Mouse (Mus musculus) right cerebral cortex, postnatal 10 days (tissue): ENCODE results near the gene Pfkfb4.

Source experiments
- DNase-seq, 2 experiments: peaks; one replicate each; pipeline ENCODE4 v3.0.0; 2021; ENCODE audit warnings: low spot score in 2 of 2

Gene Pfkfb4

DNA sequence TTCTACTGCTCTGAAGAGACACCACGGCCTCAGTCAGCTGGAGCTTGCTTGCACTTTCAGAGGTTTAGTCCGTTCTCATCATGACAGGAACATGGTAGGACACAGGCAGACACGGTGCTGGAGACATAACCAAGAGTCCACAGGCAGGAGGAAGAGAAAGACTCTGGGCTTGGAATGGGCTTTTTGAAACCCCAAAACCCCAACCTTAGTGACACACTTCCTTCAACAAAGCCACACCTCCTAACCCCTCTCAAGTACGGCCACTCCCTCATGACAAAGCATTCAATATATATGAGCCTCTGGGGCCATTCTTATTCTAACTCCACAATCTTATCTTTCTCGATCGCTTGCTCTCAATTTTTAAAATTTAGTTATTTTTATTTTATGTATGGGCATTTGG, 40.9 kb downstream of the Pfkfb4 start:
- DNase-seq, result no peak

DNA sequence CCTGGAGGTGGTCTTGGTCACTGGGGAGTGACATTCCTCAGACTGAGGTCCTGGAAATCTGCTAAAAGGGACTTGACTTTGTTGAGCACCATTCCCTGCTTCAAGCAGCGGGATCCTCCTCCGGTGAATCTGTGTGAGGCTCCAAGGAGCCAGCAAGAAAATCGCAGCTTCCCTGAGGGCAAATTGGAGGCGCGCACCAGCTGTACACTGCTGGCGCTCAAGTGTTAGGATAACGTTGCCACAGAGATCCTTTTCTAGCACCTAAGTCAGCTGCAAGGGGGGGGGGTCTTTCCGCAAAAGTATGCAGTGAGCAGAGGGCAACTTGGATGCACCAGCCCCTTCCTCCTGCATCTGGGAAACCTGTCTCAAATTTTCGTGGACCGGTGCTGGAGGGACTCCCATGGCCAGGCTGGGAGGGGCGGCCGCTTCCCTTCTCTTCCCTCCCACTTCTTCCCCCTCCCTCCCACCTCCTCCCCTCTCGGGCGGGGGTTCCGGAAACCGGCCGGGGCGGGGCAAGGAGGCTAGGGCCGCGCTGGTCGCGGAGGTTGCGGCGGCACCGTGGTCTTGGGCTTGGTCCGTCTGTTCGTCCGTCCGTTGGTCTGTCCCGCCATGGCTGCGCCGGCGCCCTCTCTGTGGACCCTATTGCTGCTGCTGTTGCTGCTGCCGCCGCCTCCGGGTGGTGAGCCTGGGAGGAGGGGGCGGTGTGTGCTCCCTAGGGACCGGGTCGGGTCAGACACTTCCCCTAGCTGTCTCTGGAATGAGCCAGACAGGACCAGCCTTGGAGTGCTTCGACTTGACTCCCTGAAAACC, 46.7 kb downstream of the Pfkfb4 start, which contains the start of gene Shisa5:
Gene Shisa5, plus strand, starts transcription at position 480 of the 810 bp plus-strand sequence.
- peak in 1 of 2 experiments; percentile 58 for DNase-seq

DNA sequence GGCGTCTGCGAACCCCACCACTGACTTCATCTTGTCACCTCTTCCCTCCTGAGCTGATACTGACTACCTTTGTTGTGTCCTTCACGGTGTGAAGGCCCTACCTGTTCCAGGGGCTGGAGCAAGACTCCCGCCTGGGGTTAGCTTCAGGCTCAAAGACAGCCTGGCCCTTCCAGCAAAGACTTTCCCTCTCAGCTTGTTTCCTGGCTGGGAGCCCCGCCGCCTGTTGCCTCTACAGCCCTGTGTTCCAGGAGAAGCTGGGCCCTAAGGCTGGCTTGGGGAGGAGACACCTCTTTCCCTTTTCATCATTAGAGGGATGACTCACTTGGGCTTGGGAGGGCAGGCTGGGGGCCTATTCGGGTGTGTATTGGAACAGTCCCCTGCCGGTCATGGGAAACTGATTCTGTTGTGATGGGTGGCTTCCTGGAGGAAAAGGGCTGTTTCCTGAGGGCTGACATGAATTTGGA, 47.4 kb downstream of the Pfkfb4 start:
- DNase-seq, result no peak

DNA sequence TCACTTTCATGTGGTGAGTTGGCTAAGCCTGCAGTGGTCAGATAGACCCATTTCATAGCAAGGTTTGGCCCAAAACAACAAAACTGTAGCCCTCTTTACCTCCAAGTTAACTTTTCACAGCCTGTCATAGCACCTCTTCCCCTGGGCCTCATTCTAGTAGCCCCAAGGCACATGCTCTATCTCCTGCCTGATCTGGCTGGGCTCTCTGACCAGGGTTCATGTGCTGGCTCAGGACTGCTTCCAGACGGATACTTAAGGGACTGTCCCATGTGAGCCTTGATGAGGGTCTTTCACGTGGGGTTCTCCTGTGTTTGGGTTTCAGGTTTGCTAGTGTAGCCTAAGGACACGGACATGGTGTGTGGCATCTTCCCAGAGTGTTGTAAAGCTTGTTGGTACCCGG, 48.1 kb downstream of the Pfkfb4 start:
- no peak for DNase-seq

DNA sequence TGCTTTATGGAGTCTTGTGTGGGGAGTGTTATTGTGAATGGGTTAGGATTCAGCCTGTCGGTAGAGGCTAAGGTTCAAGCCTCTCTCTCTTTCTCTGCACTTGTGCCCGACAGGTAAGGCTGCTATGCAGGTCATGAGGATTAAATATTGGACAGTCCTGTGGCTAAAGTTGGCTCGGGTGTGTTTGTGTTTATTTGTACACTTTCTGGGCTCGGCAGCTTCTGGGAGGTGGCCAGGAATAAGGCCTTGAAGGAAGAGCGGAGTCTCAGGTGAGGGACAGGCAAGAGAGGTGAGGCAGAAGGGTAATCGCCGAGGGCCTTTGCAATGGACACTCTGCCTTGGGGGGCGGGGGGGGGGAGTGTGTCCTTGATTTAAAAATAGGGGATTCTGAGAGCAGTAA, 48.6 kb downstream of the Pfkfb4 start:
- no peak for DNase-seq

DNA sequence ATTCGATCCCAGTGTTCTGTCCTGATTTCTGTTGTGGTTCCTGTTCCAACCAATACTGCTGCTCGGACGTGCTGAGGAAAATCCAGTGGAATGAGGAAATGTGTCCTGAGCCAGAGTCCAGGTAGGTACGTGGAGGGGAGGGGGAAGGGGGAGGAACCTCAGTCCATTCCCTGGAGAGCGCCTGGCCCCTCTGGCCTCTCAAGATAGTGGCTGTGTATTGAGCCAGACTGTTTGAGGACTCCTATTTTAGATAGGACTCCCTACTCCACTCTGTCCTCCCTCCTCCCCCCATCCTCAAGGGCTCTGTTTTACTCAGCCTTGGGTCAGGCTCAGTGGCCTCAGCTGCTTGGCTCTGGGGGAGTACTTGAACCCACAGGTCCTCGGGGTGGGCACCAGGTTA, 49.3 kb downstream of the Pfkfb4 start:
- peak in 1 of 2 experiments; percentile 18 for DNase-seq

DNA sequence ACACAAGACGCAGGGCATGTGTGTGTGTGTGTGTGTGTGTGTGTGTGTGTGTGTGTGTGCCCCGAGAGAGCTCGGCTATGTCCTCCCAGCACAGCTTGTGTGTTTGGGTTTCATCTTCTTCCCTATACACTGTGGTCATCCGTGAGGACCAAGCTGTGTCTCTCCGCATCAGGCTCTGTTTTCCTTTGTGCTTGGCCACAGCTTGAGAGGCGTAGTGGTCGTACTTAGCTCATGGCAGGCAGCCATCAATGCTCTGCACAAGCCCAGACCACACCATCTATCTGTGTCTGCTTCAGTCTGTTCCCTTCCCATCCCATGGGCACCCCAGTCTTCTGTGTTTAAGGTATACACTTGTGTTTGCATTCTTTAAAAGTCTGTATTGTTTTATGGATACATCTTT, 49.8 kb downstream of the Pfkfb4 start:
- peak in 1 of 2 experiments; percentile 41 for DNase-seq

DNA sequence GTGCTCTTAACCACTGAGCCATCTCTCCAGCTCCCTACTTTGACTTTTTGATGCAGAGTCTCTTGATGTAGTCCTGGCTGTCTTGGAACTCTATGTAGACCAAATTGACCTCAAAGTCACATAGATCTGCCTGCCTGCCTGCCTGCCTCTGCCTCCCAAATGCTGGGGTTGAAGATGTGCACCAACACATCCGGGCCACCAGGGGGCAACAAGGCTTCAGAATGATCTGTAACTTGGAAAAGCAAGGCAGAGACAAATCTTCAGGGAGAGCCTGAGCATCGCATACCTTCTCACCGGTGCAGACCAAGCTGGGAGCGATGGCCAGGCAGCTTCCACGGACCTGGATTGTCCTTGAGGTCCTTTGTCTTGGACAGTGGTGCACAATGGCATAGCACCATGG, 54.7 kb downstream of the Pfkfb4 start:
- peak; percentile 32 to 43 for DNase-seq

DNA sequence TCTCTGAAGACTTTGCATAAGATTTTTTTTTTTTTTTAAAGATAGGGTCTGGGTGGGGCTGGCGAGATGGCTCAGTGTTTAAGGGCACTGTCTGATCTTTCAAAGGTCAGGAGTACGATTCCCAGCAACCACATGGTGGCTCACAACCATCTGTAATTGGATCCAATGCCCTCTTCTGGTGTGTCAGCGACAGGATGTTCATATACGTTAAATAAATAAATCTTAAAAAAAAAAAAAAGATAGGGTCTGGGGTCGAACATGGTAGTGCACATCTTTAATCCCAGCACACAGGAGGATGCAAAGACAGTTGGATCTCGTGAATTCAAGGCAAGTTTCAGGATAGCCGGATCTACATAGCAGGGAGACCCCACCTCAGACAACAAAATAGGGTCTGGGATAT, 57.7 kb downstream of the Pfkfb4 start:
- DNase-seq, result no peak

DNA sequence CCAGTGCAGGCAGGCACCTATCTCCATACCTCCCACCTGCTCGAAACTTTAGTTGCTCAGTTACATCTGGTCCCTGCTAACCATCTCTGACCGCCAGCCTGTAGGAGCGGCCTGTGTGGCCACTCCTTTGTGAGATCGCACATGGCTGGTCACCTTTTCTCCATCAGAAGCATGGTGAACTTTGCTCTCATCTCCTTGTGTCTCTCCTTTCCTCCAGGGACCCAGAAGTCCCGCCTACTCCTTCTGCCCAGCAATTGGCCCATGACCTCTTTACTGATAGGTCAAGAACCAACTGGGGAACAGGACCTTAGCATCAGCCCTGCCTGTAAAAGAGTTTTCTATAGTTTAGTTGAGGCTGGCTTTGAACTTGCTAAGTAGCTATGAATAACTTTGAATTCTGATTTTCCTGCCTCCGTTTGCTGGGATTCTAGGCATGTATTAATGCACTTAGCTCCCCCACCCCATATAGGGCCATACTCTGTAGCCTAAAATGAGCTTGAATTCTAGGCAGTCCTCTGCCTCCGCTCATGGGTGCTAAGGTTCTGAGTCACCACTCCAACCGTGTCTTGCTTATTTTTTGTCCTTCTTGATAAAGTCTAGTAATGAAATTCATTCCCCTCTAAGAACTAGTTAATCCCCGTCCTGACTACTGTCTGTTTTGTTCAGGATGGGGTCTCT, 58.6 kb downstream of the Pfkfb4 start:
- peak; percentile 13 to 19 for DNase-seq

DNA sequence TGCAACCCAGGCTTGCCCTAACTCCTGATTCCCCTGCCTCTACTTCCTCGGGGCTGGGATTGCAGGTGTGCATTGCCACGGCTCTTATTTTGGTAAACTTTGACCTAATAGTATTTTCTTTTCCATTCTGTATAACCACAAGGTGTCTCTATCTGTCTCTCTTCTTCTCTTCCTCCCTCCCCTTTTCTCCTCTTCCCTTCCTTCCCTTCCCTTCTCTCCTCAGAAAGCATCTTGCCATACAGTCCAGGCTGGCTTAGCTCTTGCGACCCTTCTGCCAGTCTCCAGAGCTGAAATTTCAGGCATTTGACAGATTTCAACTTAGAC, 59.1 kb downstream of the Pfkfb4 start:
- peak in 1 of 2 experiments; percentile 5 for DNase-seq

DNA sequence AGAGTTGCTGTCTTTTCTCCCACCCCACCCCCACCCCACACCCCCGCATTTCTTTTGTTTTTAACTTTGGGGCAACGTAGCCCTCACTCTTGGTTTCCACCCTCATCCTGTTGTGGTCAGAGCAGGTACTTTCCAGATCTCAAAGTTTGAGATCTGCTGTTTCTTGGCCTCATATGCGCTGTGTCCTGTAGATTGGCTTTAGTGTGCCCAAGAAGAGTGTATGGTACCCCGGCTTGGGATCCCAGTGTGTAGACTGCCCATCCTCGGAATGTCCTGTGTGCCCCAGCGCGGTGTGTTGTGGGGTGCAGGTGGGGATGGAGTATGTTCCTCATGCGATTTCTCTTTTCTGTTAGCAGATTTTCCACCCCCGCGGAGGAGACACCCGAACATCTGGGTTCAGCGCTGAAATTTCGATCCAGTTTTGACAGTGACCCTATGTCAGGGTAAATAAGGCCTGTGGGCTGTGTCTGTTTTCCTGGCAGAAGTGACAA, 59.5 kb downstream of the Pfkfb4 start:
- peak; percentile 15 to 20 for DNase-seq

DNA sequence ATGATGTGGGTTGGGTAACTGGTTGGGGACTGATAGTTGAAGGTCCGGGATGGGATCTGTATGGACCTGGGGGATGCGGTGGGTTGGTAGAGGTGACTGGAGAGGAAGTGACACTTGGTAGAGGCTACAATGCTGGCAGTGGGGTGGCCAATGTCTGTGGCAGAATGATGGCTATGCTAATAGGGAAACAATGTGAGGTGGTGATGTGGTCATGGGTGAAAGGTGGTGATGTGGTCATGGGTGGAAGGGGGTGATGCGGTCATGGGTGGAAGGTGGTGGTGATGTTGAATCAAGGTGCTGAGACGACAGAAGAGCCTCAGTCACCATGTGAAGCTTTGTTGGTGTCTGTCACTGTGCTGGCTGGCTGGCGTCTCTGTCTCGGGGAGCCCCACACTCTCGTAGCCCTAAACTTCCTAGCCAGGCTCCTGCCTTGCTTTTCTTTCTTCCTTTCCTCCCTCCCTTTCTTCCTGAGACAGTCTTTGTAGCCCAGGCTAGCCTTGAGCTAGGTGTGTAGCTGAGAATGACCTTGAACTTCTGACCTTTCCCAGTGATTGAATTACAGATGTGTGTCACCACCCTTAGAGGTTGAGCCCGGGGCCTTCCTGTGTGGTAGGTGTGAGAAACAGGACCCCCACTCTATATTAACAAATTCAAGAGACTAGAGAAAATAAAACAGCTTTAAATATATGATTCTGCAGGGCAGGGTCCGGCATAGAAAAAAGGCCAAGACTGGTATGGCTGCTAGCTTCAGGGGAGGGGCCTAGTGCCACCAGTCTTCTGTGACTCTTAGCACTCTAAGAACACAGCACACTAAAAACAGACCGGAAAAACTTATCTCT, 60.3 kb downstream of the Pfkfb4 start:
- peak; percentile 15 to 20 for DNase-seq

DNA sequence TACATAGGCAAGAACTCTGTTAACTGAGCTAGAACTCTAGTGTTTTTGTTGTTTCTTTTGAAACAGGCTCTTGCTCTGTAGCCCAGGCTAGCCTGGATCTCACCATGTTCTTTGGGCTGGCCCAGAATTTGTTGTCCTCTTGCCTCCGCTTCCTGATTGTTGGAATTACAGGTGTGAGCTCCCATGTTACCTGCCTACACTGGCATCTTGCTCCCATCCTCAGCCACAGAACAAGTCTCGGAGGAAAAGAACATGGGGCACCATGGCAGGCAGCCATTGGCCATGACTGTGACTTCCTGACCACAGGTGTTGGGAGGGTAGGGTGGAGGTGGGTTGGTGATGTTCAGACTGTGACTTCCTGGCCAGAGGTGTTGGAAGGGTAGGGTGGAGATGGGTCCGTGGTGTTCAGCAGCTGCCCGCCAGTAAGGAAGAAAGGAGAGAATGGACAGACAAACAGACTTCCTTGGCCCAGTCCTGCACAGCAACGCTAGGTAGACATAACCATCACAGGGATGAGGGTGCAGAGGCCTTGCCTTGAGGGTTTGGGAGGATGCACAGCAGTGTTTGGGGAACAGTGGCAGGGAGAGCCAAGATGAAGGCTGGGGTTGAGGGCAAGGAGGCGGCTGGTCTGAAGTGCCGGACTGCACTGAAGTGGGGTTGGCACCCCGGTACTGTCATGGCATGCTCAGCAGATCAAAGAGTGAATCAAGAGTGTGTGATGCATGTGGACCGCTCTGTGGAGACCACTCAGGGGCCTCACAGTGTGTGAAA, 61.1 kb downstream of the Pfkfb4 start:
- peak; percentile 22 to 23 for DNase-seq

DNA sequence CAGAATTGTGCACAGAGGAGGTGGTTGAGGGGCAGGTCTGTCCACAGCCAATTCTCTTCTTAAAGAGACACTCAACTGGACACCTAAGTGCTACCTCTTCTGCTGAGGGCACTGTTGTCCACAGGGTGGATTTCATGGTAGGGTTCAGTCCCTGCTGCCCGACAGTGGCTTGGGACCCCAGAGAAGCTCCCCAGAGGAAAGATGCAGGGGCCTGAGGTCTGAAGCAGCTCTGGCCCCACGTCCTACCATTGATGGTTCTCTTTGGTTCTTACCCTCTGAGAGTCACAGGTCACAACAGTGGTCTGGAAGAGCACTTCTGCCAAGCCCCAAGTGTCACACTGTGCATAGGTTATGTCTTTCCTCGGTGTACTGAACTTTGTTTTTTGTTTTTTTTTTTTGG, 61.8 kb downstream of the Pfkfb4 start:
- DNase-seq, result peak in 1 of 2 experiments; percentile 19

DNA sequence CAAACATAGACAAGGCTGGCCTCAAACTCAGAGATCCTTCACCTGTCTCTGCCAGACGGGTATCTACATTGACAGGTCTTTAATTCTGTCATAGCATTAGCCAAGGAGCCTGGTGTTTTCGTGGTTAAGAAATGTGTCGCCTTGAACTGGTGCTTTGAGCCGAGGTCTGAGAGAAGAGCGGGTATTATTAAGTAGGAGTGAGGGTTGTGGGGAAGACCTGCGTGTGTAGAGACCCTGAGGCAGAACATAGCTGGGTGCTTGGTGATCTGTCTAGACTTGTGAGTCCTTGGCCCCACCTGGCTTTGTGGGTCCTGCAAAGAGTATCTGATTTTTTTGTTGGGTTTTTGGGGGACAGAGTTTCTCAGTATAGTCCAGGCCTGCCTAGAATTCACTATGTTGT, 62.3 kb downstream of the Pfkfb4 start:
- DNase-seq, result peak; percentile 12 to 22

DNA sequence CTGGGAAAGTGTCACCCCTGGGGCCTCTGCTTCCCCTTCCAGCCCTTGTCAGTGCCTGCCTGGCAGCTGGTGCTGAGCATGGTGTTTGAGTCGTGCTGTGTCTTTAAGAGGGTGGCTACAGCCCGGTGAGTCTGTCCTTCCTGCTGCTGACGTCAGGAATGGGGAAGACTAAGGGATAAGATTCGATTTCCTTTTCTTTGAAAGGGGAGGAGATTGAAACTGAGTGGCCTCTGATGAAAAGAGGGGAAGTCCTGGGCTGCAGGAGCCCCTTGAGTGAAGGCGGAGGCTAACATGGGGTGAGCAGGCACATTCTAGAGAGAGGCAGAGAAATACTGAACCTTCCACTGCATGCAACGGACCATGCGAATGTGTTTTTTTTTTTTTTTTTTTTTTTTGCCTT, 63.1 kb downstream of the Pfkfb4 start:
- peak; percentile 84 to 91 for DNase-seq

DNA sequence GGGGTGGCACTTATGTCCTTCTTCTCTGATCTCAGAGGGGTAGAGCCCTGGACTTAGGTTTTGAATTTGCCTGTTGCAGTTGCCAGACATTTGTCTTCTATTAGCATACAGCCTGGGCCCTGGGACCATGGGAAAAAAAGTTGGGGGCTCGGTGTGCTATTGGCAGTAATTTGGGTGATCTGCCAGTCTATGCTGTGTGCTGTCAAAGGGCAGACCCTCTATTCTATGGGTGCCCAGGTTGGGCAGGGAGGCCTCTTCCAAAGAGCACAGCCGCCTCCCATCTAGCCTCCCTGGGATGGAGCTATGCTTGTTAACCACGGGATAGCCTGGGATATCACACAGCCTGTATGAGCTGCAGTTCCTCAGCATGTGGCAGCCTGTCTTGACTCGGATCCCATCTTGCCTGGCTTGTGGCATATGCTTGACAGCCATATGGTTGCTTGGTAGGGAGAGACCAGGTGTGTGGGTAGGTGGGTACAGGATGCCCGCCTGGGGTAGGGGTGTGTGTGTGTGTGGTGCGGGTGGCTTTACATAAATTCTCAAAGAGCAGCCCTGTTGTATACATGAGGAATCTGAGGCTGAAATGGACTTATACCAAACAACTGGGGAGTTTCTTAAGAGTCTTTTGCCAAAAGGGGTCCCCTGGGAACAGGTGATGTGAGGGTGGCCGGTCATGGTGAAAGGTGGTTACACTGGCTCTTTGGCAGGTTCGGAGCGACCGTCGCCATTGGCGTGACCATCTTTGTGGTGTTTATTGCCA, 63.9 kb downstream of the Pfkfb4 start:
- DNase-seq, result peak; percentile 31 to 53

DNA sequence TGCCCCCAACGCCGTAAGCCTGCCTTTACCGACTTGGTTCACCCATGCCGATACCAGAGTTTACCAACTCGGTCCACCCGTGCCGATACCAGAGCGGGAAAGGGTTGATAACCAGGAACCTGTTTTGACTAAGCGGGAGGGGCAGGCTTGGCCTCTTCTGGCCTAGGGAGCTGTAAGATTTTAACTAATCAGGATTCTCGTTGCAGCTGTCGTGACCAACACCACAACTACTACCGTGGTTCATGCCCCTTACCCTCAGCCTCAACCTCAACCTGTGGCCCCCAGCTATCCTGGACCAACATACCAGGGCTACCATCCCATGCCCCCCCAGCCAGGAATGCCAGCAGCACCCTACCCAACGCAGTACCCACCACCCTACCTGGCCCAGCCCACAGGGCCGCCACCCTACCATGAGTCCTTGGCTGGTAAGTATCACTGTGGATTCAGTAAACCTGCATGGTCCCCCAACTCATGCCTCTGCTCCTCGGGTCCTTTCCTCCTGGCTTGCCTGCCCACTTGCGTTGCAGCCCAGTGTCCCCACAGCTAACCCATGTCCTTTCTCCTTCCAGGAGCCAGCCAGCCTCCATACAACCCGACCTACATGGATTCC, 64.6 kb downstream of the Pfkfb4 start:
- peak in 1 of 2 experiments; percentile 27 for DNase-seq

DNA sequence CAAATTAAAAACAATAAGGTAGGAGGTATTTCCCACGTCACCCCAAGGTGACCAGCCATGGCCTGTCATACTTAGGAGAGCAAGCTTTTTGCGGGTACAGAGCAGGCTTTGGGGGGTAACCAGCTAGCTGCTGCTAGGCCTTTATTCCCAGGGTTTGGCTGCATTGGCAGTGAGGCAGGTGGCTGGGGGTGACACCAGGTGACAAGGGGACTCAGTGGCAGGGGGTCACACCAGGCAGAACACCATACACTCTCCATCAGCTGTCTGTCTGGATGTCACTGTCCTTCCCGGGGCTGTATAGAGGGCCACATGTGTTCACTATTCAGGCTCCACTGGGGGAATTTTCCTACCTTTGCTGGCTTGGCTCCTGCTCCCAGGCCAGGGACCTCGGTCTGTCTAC, 65.3 kb downstream of the Pfkfb4 start:
- DNase-seq, result peak; percentile 27
